Mouse (Mus musculus) layer of hippocampus, adult 18-20 months (tissue): ENCODE results near the gene Aoc3. TPM values are rescaled to one million over a fixed set of nuclear protein-coding genes. Genes with fewer than 3 reads are reported as not detected.
"Not testable (repeated sequence)": the region's sequence is repeated elsewhere in the genome, so short reads cannot be mapped to it uniquely, and the experiment has no call there.

Experiments
- DNase-seq, 2 experiments: peaks; one replicate each; pipeline ENCODE4 v3.0.0; 2022; ENCODE audit warnings: low spot score in 2 of 2
- long read RNA-seq: library from polyadenylated mRNA; stranded (forward); transcript quantifications from one replicate; pipeline ENCODE4 v2.0.0, GENCODE M21; 2021
- total RNA-seq, 2 experiments: library from RNA; stranded (reverse); gene quantifications; 2 replicates each; pipeline ENCODE4 v1.2.3; 2021

Aoc3 gene
- under 1 TPM; 0.36 to 0.47 TPM for total RNA-seq
- long read RNA-seq = 0 reads

DNA sequence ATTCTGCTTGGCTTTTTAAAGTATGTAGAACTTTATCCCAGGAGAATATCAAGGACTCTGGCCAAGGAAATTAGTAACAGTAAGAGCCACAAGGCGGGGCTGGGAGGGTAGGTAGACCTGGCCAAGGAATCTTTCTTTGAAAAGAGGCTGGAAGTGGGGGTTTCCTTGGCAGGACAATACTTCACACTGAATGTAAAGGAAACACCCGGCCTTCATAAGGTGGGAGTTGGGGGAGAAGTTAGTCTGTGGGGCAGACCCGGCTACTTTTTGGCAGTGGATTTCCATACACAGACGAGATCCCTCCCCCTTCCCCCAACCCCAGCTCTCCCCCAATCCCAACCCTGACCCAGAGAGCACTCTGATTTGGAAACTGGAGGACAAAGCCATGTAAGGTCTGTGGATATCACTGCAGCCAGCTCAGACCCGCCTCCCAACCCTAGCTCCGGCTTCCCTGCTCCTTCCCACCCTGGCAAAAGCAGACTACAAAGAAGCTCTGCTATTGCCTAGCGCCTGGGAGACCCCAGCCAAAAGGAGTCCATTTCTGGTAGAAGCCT, at the start of gene Aoc3:
Aoc3 (plus strand) TSS at position 235 of the 554 bp plus-strand sequence.
- no peak for DNase-seq

DNA sequence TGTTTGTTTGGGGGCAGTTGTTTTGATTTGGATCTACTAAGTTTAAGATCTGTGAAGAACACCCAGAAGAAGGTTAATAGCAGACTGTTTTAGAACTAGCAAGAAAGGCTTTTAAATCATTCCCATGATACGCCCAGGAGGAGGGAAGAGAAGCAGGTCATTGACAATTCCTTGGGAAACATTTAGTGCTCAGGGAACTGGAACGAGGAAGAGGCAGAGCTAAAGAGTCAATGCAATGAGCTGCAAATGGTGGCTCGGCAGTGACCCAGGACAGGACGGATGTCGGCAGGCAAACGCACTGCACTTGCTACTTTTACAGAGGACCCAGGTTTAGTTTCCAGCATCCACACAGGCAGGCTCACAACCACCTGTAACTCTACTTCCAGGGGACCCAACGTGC, 49.6 kb upstream of the Aoc3 start:
- no peak for DNase-seq

DNA sequence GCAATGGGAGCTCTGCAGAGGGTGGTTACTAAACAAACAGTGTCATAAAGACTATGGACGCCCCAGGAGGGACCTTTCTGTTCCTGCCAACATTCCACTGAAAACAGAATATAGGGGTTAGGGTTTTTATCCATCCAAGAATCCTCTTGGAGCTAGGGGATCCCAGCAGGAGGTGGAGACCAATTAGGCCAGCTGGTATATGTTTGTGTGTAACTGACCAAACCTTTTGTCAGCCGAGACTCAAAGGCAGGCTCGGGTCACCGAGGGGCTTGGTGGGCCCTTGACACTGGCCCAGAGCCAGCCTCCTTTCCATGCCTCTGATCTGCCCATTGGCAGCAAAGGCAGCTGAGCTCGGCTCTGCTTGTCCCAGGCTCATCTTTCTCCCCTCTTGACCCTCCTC, 47.5 kb upstream of the Aoc3 start:
- no peak for DNase-seq

DNA sequence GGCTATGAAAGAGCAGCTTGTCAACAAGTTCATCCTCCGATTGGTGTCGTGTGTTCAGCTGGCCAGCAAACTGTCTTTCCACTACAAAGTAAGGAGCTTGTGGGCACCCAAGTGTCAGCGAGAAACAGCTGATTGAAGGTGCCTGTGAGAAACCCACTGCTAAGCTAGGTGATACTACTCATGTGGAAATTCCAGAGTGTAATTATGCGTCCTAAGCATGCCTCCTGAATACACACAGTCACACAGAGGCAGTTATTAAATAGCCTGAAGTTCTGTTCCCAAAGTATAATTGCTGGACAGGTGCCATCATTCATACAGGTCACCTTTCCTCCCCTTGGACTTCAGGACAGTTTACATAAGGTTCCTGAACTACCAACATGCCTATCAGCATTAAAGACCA, 46.6 kb upstream of the Aoc3 start:
- no peak for DNase-seq

DNA sequence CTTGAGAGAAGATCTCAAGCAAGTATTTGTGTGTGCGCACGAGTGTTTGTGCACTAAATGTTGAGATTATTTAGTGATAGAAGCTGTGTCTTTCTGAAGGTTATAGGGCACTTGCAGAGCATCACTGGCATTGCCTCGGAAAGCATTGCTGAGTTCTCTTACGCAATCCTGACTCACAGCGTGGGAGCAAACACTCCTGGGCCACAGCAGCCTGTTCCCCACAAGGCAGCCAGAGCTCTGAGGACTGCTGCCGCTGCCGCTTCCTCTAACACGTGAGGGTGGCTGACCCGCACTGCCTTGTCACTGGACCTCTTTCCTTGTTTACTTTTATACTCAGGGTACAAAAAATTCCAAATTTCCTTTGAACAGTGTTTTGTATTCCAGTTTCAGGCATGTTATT, 43.1 kb upstream of the Aoc3 start:
- DNase-seq = peak in 1 of 2 experiments; percentile 62

DNA sequence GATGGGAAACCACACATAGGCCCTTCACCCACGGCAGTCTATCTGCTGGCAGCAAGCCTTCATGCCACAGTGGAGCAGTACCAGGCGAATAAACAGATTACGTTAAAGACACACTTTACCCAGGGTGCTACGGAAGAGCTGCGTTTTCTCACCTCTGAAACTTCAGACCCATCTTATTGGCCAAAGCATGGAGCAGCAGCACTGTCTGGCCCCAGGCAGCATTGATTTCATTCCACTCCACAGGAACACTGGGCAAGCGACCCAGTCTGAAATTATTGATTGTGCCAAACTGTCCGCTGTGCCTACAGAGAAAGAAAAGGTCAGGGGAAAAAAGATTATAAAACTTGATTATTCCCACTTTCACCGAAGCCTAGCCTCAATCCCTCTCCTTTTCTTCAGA, 39.2 kb upstream of the Aoc3 start:
- DNase-seq = no peak

DNA sequence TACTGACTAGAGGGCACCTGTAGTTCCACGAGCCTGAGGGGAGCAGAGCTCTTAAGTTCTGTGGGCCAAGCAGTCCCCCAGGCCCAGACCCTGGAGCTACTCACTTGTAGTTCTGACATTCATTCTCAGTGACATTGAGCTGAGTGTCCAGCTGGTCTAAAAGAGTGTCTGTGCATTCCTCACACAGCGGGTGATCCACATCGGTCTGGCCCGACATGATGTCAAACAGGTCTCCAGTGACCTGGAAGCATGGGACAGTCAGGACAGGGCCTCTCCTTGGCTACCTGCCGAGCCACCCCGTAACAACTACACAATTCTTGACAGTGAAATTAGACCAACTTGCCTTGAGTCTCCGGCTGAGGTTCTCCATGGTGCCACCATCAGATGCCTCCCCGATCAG, 35.2 kb upstream of the Aoc3 start:
- DNase-seq = no peak

DNA sequence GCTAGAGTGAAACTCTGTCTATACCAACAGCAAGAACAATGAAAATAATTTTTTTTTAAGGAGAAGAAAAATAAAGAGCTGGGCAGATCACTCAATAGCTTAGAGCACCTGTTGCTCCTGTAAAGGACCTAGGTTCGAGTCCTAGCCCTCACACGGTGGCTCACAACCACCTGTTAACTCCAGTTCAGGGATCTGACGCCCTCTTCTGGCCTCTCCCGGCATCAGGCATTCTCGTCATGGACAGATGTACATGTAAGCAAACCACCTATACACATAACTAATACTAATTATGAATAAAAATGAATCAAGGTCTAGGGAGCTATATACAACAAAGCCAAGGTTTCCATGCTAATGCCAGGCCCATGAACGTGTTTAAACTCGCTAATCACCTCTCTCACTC, 29.5 kb upstream of the Aoc3 start:
- no peak for DNase-seq

DNA sequence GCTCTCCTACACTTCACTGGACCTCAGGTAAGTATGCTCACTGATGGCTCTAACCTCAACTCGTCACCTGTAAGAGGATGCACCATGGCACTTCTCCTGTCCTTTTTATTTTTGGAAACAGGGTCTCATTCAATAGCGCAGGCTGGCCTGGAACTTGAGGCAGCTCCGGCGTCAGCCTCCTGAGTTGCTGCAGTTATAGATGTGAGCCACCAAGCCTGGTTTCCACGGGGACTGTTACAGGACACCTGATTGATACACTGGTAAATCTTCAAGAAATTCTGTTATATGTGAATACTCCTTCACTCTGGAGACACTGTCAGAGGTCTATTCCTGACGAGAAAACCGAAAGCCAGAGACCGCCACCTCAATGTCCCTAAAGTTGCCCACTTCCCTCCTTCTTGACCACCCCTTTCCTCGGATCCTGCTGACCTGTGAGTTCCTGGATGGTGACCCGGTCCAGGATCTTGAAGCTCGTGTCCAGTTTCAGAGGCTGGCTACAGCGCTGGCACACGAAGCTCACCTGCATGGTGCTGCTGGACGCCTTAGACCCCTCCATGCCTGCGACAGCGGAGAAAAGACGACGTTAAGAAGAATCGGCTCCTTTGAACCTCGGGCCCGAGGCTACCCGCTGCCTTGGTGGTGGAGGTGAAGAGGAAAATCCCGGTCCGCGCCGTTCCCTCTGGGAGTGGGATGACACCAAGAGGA, 29.0 kb upstream of the Aoc3 start:
- DNase-seq = no peak

DNA sequence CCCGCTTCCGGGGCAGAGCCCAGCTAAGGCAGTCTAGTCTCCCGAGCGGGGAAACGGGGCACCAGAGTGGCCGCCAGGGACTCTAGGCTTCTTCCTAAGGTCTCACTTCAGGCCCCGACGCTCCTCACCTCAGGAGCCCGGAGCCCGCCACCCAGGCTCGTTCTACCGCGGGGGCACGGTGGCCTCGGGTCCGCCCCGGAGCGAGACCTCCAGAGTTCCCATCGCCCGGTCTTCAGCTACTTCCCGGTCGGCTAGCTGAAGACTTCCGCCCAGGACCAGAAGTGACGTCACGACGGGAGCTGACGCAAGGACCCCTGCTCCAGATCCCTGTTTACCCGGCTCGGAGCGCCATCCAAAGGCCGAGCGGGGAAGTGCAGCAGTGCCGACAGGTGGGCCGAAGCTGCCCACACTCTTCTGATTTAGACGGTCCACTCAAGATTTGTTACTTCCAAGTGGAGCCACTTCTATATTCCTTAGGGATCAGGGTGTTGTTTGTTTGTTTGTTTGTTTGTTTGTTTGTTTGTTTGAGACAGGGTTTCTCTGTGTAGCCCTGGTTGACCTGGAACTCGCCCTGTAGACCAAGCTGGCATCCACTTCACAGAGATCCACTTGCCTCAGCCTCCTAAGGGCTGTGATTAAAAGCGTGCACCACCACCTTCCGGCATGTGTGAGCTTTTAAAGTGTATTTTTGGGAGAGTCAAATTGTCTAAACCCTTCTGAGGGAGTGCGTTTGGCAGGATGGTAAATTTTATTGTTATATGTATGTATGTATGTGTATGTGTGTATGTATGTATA, 28.2 kb upstream of the Aoc3 start, which contains the start of gene Becn1:
Becn1 (minus strand) TSS at position 283 of the 795 bp plus-strand sequence.
- DNase-seq = peak; percentile 92 to 97

DNA sequence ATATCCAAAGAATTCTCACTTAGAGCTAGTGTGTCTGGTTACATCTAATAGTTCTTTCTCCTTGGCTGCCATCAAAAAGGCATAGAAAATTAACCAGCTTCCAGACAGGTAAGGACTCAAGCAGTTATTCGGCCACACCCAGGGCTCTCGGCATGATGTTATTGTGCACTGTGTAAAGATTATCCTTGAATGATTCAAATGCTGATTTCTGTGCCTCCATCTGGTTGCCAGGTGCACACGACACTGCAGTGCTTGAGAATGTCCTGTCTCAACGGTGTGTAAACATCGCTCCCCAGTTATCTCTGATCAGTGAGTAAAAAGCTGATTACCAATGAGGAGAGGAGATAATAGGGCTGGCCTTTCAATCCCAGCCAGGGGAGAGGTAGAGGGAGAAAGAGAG, 22.7 kb upstream of the Aoc3 start:
- no peak for DNase-seq

DNA sequence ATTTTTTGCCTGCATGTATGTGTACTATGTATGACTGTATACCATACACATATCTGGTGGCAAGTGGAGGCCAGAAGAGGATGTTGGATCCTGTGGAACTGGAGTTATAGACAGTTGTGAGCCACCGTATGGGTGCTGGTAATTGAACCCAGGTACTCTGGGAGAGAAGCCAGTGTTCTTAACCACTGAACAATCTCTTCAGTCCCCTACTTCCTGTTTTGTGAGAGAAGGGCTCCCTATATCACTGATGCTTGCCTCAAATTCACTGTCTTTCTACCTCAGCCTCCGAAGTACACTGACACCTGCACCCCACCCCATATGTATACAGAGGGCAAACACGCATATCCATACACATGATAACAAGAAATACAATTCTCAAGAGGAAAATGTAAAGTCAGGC, 19.3 kb upstream of the Aoc3 start:
- DNase-seq = no peak

DNA sequence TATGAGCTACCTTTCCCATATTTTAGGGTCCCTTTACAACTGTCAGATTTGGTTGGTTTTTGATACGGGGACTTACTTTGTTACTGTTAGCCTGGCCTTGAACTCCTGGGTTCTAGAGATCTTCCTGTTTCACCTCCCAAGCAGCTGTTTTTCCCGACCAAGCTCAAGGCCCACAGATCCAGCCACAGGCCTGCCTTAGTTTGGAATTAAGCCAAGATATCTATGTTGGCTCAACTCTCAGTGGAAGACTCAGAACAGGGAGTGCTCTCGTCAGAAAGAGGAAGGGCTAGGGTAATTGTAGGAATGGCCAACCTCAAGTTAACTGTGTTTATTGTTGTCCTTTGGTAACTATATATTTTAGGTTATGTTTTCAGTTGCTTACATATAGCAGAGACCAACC, 18.3 kb upstream of the Aoc3 start:
- no peak for DNase-seq

DNA sequence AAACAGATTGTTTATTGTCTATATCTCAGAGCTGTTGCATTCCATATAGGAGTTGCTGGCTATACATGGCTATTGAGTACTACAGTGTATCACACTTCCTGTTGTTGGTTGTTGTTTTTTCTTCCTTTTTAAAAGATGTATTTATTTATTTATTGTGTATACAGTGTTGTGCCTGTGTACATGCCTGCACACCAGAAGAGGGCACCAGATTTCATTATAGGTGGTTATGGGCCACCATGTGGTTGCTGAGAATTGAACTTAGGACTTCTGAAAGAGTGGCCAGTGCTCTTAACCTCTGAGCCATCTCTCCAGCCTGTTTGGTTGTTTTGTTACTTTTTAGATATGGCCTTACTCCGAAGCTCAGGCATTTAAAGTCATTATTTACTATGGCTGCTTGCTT, 15.8 kb upstream of the Aoc3 start:
- no peak for DNase-seq

DNA sequence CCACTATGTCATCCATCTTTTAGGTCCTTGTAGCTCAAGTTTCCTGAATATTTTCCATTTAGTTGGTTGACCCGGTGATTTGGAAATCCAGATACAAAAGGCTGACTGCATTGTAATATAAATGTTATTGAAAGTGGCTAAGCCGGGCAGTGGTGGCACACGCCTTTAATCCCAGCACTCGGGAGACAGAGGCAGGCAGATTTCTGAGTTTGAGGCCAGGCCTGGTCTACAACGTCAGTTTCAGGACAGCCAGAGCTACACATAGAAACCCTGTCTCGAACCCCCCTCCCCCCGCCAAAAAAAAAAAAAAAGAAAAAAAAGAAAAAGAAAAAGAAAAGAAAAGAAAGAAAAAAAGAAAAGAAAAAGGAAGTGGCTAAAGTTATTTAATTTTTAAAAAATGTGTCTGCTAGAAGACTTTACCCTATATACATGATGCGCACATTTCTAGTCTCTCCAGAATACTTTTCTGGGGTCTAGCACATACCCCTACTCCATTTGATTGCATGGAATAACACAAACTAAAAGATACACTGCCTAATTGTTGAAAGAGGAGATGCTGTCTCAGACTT, 15.2 kb upstream of the Aoc3 start:
- DNase-seq = no peak

DNA sequence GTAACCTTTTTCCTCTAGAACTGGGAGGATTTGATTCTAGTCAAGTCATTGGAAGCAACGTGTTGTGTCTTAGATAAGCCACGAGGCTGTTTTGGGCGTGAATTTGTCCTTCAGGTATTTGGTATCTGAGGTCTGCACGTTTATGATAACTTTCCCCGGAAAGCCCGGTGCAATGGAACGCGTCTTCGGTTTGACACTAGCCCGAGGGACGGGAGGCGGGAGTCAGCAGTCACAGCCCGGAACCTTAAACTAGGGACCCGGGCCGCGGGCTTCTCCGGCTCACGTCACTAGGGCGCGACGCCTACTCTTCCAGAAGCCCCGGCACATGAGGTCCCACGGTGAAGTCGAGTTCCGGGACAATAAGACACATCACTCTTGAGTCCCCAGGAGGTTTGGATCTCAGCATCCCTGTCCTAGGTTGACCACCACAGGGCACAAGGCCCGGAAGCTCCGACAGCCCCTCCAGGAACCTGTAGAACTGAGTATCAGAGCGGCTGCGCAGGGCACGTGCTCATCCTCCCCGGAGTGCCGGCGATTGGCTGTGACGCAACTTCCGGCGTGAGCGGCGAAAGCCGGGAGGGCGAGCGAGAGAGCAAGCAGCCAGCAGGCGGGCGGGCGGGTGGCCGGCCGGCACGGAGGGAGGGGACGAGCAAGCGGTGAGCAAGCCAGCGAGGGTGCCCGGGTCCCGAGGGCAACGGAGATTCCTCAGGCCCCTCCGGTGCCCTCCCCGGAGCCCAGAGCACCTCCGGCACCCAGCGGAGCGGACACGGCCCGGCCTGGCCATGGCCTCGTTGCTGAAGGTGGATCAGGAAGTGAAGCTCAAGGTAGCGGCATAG, 14.5 kb upstream of the Aoc3 start, which contains the start of gene Psme3:
Psme3 (plus strand) TSS at position 549 of the 836 bp plus-strand sequence.
- peak; percentile 93 to 96 for DNase-seq

DNA sequence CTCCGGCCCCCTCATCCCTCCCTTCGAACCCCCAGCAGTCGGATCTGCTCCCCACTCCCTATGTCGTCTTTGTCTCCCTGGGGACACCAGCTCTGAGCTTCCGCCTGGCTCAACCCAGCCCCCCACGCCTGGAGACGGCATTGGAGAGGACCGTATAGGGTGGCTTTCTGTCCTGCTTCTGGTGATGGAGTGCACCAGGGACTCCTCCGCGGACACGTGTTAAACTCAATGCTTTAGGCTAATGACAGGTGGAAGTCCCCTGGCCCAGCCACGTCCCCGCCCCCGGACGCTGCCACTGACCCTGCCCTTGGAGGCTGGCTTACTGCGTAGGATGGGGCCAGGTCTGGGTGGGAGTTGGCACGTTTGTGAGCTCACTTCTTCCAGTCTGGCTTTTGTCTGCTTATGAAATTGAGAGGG, 13.9 kb upstream of the Aoc3 start:
- DNase-seq = no peak

DNA sequence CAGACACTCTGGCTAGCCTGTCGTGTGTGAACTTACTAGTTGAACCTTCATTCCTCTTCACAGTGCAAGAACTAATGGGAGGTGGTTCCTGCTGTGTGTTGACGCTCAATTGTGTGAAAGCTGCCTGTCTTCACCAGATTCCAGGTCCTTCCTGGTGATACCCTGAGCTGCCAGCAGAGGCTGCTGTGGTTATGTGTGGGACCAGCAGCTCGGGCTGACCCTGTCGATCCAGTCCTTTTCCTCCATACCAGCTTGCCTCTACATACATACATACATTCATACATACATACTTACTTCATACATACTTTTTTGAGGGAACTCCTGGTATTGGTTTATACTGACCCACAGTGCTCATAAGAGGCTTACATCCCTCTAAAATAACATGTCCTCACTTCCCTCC, 6.8 kb upstream of the Aoc3 start:
- DNase-seq = peak; percentile 43 to 88

DNA sequence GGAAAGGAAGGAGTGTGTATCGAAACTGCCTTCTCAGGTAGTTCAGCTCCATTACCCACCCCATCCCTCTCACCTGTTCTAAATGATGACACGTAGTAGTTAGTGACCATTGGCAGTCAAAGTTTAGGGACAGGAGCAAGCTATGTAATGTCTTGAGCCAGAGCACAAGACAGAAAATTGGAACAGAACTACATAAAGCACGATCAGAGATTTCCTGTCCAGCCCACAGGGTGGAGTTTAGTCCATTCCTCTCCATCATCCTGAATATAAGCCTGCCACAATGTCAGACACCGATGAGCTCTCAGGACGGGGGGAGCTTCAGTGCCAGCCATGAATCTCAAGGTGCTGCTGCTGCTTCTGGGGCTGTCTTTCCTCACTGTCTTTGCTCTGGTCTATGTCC, 5.6 kb upstream of the Aoc3 start, which contains the start of gene Aoc2:
Aoc2 (plus strand) TSS at position 301 of the 400 bp plus-strand sequence.
- DNase-seq = no peak

DNA sequence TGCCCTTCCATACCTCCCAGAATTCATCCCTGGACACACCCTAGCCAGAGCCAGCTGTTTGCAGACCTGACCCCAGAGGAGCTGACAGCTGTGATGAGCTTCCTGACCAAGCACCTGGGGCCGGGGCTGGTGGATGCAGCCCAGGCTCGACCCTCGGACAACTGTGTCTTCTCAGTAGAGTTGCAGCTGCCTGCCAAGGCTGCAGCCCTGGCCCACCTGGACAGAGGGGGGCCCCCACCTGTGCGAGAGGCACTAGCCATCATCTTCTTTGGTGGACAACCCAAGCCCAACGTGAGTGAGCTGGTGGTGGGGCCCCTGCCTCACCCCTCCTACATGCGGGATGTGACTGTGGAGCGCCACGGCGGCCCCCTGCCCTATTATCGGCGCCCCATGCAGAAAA, 5.2 kb upstream of the Aoc3 start:
- DNase-seq = not testable (repeated sequence)

DNA sequence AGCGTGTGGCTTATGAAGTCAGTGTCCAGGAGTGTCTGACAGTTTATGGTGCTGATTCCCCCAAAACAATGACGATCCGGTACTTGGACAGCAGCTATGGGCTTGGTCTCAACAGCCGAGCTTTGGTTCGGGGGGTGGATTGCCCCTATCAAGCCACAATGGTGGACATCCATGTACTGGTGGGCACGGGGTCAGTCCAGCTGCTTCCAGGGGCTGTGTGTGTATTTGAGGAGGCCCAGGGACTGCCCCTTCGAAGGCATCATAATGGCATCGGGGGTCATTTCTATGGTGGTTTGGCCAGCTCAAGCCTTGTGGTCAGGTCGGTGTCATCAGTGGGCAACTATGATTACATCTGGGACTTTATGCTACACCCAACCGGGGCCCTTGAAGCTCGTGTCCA, 4.3 kb upstream of the Aoc3 start:
- DNase-seq = no peak
